Mouse (Mus musculus) neutrophil, adult 59 days (primary cell): ENCODE data around the gene Trpt1. TPM values are rescaled to one million over a fixed set of nuclear protein-coding genes. Genes with fewer than 3 reads are reported as not detected.

Experiments
- total RNA-seq, 2 experiments: library from RNA; stranded (reverse); gene quantifications; 1 replicate in 1 of 2; 2 replicates in 1 of 2; pipeline ENCODE4 v1.2.4; 2023

Gene Trpt1
- 1 to 10 TPM; 2.3 to 2.9 TPM for total RNA-seq

GRCm38 (mm10) chr19:6996006-6996405 lies at the start of gene Trpt1, which contains the start of gene Nudt22:
TSS of gene Trpt1 (plus strand) at chr19:6996131.
TSS of gene Nudt22 (minus strand) at chr19:6996117.

GRCm38 (mm10) chr19:6974211-6975205 lies 21.4 kb upstream of the Trpt1 start, which contains the start of gene Ppp1r14b:
TSS of gene Ppp1r14b (plus strand) at chr19:6974968.

GRCm38 (mm10) chr19:6975537-6976521 lies 20.1 kb upstream of the Trpt1 start, which contains the start of gene Plcb3:
TSS of gene Plcb3 (minus strand) at chr19:6976470.

GRCm38 (mm10) chr19:6980381-6981093 lies 15.4 kb upstream of the Trpt1 start, which contains the start of gene Fkbp2:
TSS of gene Fkbp2 (minus strand) at chr19:6980501.

GRCm38 (mm10) chr19:6987061-6987903 lies 8.6 kb upstream of the Trpt1 start, which contains the start of gene Vegfb:
TSS of gene Vegfb (minus strand) at chr19:6987651.

GRCm38 (mm10) chr19:6992011-6992858 lies 3.7 kb upstream of the Trpt1 start, which contains the start of gene Dnajc4:
TSS of gene Dnajc4 (minus strand) at chr19:6992572.

GRCm38 (mm10) chr19:7019191-7019590 lies 23.3 kb downstream of the Trpt1 start, which contains the start of gene Fermt3:
TSS of gene Fermt3 (minus strand) at chr19:7019469.

GRCm38 (mm10) chr19:7039841-7040636 lies 44.1 kb downstream of the Trpt1 start, which contains the start of gene Stip1:
TSS of gene Stip1 (minus strand) at chr19:7039967.

Other genes with a start within 250 kb of the Trpt1 start
- 10 to 100 TPM; 30.7 to 41.0 TPM for gene Rps6ka4, start 155.5 kb upstream of the Trpt1 start, total RNA-seq
- gene Ccdc88b, start 137.9 kb upstream of the Trpt1 start, total RNA-seq = 100 to 1,000 TPM; 122 to 137 TPM
- 100 to 1,000 TPM in 1 of 2 experiments, 10 to 100 TPM in 1; 89.2 to 104 TPM for gene Trmt112, start 86.4 kb upstream of the Trpt1 start, total RNA-seq
- gene Prdx5, start 86.0 kb upstream of the Trpt1 start, total RNA-seq = 1,000 to 10,000 TPM; 1,318 to 1,395 TPM
- 10 to 100 TPM; 40.5 to 45.9 TPM for gene Esrra, start 74.3 kb upstream of the Trpt1 start, total RNA-seq
- not detected for gene Catsperz, start 70.8 kb upstream of the Trpt1 start, total RNA-seq
- not detected for gene Kcnk4, start 61.6 kb upstream of the Trpt1 start, total RNA-seq
- gene Bad, start 54.3 kb upstream of the Trpt1 start, total RNA-seq = 10 to 100 TPM; 22.5 to 31.9 TPM
- gene Gpr137, start 53.7 kb upstream of the Trpt1 start, total RNA-seq = 10 to 100 TPM; 23.9 to 26.6 TPM
- gene Ppp1r14b, start 21.2 kb upstream of the Trpt1 start, total RNA-seq = 10 to 100 TPM; 42.9 to 43.5 TPM
- 10 to 100 TPM; 23.2 to 25.2 TPM for gene Plcb3, start 19.7 kb upstream of the Trpt1 start, total RNA-seq
- gene Fkbp2, start 15.6 kb upstream of the Trpt1 start, total RNA-seq = 10 to 100 TPM; 28.2 to 28.8 TPM
- gene Vegfb, start 8.5 kb upstream of the Trpt1 start, total RNA-seq = 1 to 10 TPM; 7.4 to 8.1 TPM
- gene Dnajc4, start 3.6 kb upstream of the Trpt1 start, total RNA-seq = 10 to 100 TPM; 20.8 to 24.7 TPM
- 10 to 100 TPM; 12.2 to 15.9 TPM for gene Nudt22, start within 50 bp of the Trpt1 start, total RNA-seq
- 100 to 1,000 TPM; 233 TPM for gene Fermt3, start 23.3 kb downstream of the Trpt1 start, total RNA-seq
- gene Stip1, start 43.8 kb downstream of the Trpt1 start, total RNA-seq = 10 to 100 TPM; 45.6 to 53.6 TPM
- gene Macrod1, start 60.7 kb downstream of the Trpt1 start, total RNA-seq = 1 to 10 TPM; 2.6 to 2.9 TPM
- not detected for gene Flrt1, start 109.6 kb downstream of the Trpt1 start, total RNA-seq
- gene Otub1, start 210.2 kb downstream of the Trpt1 start, total RNA-seq = 10 to 100 TPM; 69.8 to 79.8 TPM
- gene Cox8a, start 221.5 kb downstream of the Trpt1 start, total RNA-seq = 100 to 1,000 TPM; 346 to 353 TPM
- 10 to 100 TPM; 23.5 to 28.1 TPM for gene Naa40, start 245.1 kb downstream of the Trpt1 start, total RNA-seq